ENCODE assay signal across 8 mouse cellular contexts in the genomic region with DNA sequence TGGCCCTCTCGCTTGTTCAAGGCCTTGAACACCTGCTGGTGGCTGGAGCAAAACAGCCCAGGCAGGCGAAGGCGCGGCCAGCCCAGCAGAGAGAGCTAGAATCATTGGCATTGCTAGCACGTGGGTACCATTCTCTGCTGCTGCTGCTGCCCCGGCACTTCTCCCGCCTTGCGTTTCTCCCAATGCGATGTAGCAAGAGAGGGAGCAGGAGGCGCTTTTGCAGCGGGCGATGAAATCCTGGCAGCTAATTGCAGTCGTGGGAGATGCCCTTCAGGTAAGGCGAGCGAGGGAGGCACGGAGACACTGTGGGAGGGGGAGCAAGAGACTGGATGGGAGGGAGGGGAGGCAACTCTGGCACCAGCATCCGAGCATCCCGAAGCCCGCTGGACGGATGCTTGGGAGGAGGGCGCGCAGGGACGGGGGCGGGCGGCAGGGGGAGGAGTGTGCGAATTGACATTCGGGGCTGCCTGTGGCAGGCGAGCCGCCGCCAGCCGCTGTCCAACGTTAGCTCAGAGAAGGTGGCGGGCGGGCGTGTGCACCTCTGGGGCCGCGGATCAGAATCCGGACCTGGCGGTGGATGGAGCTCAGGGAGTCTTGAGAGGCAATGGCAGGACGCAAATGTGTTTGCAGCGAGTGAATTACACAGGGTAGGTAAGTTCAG.
DNase-seq lines count a peak whose midpoint lies in the region; ATAC-seq and TF ChIP-seq lines count a peak whose summit lies in the region.

No protein-coding gene starts in this region.

- DNase-seq in thymus, postnatal 4 days, result peak; percentile 4
- DNase-seq in thymus, postnatal 14 days, result no peak
- DNase-seq in embryo, embryonic 10.5 days (ENCODE audit: low spot score), result peak; percentile 68
- DNase-seq in heart, postnatal 0 days (ENCODE audit: low spot score), result peak; percentile 16
- peak; percentile 72 to 86 for DNase-seq in left cerebral cortex, postnatal 25 days (ENCODE audit: low spot score in 2 of 2)
- DNase-seq in T-cell, adult 2 months (ENCODE audit: low spot score), result no peak
- DNase-seq in urinary bladder, postnatal 4 days (ENCODE audit: low spot score in 2 of 2), result no peak

- H3K4me2 ChIP-seq in heart, postnatal 0 days (ENCODE audit: low read depth, low read length), result peak overlapping the region; percentile 22; the same call in 1 of the 2 replicates
- peak overlapping the region; percentile 76 for H3K4me2 ChIP-seq in neural tube, embryonic 15.5 days

- no peak for TF ChIP-seq EP300 in heart, postnatal 0 days (IDR thresholded peaks at IDR 0.05; ENCODE audit: low read depth)

- H3K27me3 ChIP-seq in heart, postnatal 0 days (ENCODE audit: control insufficient read depth, insufficient read depth, low read length), result peaks cover 26% of the 10 kb centered on the region
- H3K27me3 ChIP-seq in neural tube, embryonic 15.5 days (replicated peaks), result no peaks in the 10 kb centered on the region

- TF ChIP-seq CTCF in heart, postnatal 0 days (IDR thresholded peaks at IDR 0.05; ENCODE audit: low read depth), result no peak

- H3K9ac ChIP-seq in heart, postnatal 0 days (replicated peaks; ENCODE audit: low read depth, low read length), result no peak overlapping the region
- peak overlapping the region; percentile 60 for H3K9ac ChIP-seq in neural tube, embryonic 15.5 days (replicated peaks)

- H3K36me3 ChIP-seq in heart, postnatal 0 days (replicated peaks; ENCODE audit: control insufficient read depth, insufficient read depth, low read length), result no peaks in the 10 kb centered on the region
- H3K36me3 ChIP-seq in neural tube, embryonic 15.5 days, result no peaks in the 10 kb centered on the region

- no peaks in the 10 kb centered on the region for H3K9me3 ChIP-seq in heart, postnatal 0 days (replicated peaks; ENCODE audit: control insufficient read depth, low read length)
- no peaks in the 10 kb centered on the region for H3K9me3 ChIP-seq in neural tube, embryonic 15.5 days (replicated peaks)

- no peak for ATAC-seq in heart, postnatal 0 days (ENCODE audit: insufficient read depth, low read depth)
- peak; percentile 91 for ATAC-seq in neural tube, embryonic 15.5 days (ENCODE audit: low FRiP score)

- 0 out of 2 replicates have a peak overlapping the region, but pooled peaks have one; percentile 13 for H3K4me3 ChIP-seq in heart, postnatal 0 days (ENCODE audit: low read depth, low read length)
- peak overlapping the region; percentile 52 for H3K4me3 ChIP-seq in neural tube, embryonic 15.5 days (replicated peaks)

- under 1% methylated on average over 40 of the region's 41 CpGs for WGBS in heart, postnatal 0 days
- WGBS in neural tube, embryonic 15.5 days, result under 1% methylated on average over 41 of the region's 41 CpGs

- intact Hi-C loops in left cerebral cortex, postnatal 25 days (cut with DNase I), result loop anchor here (2.0 kb wide), 1 partner anchor 82 kb away; no protein-coding TSS in a partner anchor

- H3K4me1 ChIP-seq in heart, postnatal 0 days (ENCODE audit: control insufficient read depth, insufficient read depth), result no peaks in the 10 kb centered on the region
- H3K4me1 ChIP-seq in neural tube, embryonic 15.5 days, result peaks cover 36% of the 10 kb centered on the region

- no peak overlapping the region for H3K27ac ChIP-seq in heart, postnatal 0 days (ENCODE audit: low read depth)
- H3K27ac ChIP-seq in neural tube, embryonic 15.5 days (replicated peaks), result peak overlapping the region; percentile 86

Comparison
In these comparisons a context has a peak if more than half of its experiments do, and no peak if none do; other contexts are left out.
1. DNase-seq: peak in thymus, postnatal 4 days (single experiment), embryo, embryonic 10.5 days (single experiment), heart, postnatal 0 days (single experiment) and left cerebral cortex, postnatal 25 days (2 of 2); none in thymus, postnatal 14 days (single experiment), T-cell, adult 2 months (single experiment) and urinary bladder, postnatal 4 days (0 of 2).